Mouse (Mus musculus) stomach, postnatal 0 days (tissue): ENCODE measurements at regions not wholly inside any gene's neighbourhood (a gene's known extent, or its start where the extent isn't known, plus 50 kb on each side); places are given as distances from the start of the nearest gene placed in this dataset.

ENCODE experiments used
- ATAC-seq: fragments of 200-750 bp; cut with Nextera tagmentation; 2 replicates; pipeline ENCODE4 v1.8.0; 2017; ENCODE audit not compliant: low FRiP score, low TSS enrichment
- DNase-seq: peaks from one replicate; pipeline ENCODE4 v3.0.0-alpha.2; 2016; ENCODE audit warnings: low spot score
- H3K27ac ChIP-seq: fragments of 300-500 bp; sonication (generic); replicated peaks from 2 replicates; pipeline ENCODE4 v1.5.1; 2014; ENCODE audit warnings: mild to moderate bottlenecking, control low read depth
- H3K27me3 ChIP-seq: fragments of 300-500 bp; sonication (generic); 2 replicates; pipeline ENCODE4 v1.6.1; 2014; ENCODE audit warnings: low read length; ENCODE audit not compliant: control insufficient read depth, insufficient read depth
- H3K36me3 ChIP-seq: fragments of 300-500 bp; sonication (generic); 2 replicates; pipeline ENCODE4 v1.6.1; 2014; ENCODE audit warnings: low read length, mixed read lengths; ENCODE audit not compliant: control insufficient read depth, insufficient read depth
- H3K4me1 ChIP-seq: fragments of 300-500 bp; sonication (generic); replicated peaks from 2 replicates; pipeline ENCODE4 v1.6.1; 2014; ENCODE audit warnings: antibody characterized with exemption; ENCODE audit not compliant: control insufficient read depth, insufficient read depth
- H3K4me2 ChIP-seq: fragments of 300-500 bp; sonication (generic); replicated peaks from 2 replicates; pipeline ENCODE4 v1.6.1; 2014; ENCODE audit warnings: low read depth, mild to moderate bottlenecking, control low read depth, moderate library complexity
- H3K4me3 ChIP-seq: fragments of 300-500 bp; sonication (generic); 2 replicates; pipeline ENCODE4 v1.5.1; 2014; ENCODE audit warnings: low read depth, low read length, control low read depth
- H3K9ac ChIP-seq: fragments of 300-500 bp; sonication (generic); 2 replicates; pipeline ENCODE4 v1.6.1; 2014; ENCODE audit warnings: mild to moderate bottlenecking, low read length, control low read depth, mixed read lengths
- H3K9me3 ChIP-seq: fragments of 300-500 bp; sonication (generic); 2 replicates; pipeline ENCODE4 v1.6.1; 2016; ENCODE audit warnings: low read length; ENCODE audit not compliant: control insufficient read depth
- CTCF ChIP-seq: IDR thresholded peaks from 2 replicates; pipeline ENCODE4 v1.5.1; 2016; ENCODE audit warnings: antibody characterized with exemption, low read depth, mild to moderate bottlenecking, moderate library complexity
- EP300 ChIP-seq: optimal IDR thresholded peaks from 2 replicates; pipeline ENCODE3; 2016; ENCODE audit warnings: antibody characterized with exemption
- WGBS: fragments of 180-500 bp; shearing (Covaris S2); extraction: QIAGEN DNeasy Blood & Tissue Kit; methylation state at CpG from one replicate; pipeline ENCODE4 v1.1.7; 2014; 5-methylcytosine and 5-hydroxymethylcytosine counted together

DNA sequence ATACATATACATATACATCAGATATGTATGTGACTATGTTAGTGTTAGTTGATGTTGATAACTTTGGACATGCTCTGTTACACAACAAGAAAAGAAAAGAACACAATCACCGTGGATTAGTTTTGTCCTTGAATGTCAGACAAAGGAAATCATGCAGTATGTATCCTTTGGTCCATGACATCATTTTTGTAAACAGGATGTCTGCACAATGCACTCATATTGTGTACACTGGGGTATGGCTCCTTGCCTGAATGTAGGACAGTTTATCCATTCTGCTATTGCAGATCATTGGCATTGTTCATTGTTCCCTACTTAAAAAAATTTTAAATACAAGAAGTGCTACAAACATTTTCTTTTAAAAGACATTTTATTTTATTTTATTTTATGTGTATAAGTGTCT, 157.6 kb upstream of the Gdf10 start:
- TF ChIP-seq EP300 (no peak), CTCF (no peak)
- Histone ChIP-seq H3K27ac (no peak overlapping the region), H3K4me3 (no peak overlapping the region), H3K9me3 (no peaks in the 10 kb centered on the region), H3K4me2 (no peak overlapping the region), H3K4me1 (no peaks in the 10 kb centered on the region), H3K27me3 (no peaks in the 10 kb centered on the region; the same call in 1 of the 2 replicates), H3K36me3 (no peaks in the 10 kb centered on the region), H3K9ac (no peak overlapping the region)
- DNase-seq (no peak), ATAC-seq (no peak)
- WGBS = 61% methylated on average over 1 of the region's 1 CpGs

DNA sequence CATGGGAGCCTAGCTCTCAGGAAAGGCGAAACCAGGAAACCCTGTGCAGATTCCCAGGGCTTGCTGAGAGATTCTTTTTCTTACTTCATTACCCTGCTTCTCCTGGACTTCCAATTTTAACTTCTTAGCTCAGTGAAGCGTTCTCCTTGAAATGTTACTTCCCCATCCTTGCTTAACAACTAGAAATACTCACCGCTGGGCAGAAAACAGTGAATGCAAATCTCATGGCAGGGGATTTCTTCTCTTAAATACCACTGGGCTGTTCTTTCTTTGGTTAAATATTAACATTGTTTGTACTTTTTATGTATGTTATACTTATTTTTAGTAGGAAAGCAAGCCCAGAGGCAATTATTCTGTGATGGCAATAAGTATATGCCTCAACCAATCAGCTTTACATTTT, 151.0 kb upstream of the Gdf10 start:
- Histone ChIP-seq H3K4me1 (no peaks in the 10 kb centered on the region), H3K9ac (no peak overlapping the region), H3K9me3 (no peaks in the 10 kb centered on the region), H3K27me3 (no peaks in the 10 kb centered on the region; the same call in 1 of the 2 replicates), H3K4me3 (no peak overlapping the region), H3K36me3 (no peaks in the 10 kb centered on the region), H3K4me2 (no peak overlapping the region), H3K27ac (no peak overlapping the region)
- WGBS = 90% methylated on average over 3 of the region's 3 CpGs
- no peak for TF ChIP-seq EP300
- no peak for TF ChIP-seq CTCF
- no peak for ATAC-seq
- DNase-seq = no peak

DNA sequence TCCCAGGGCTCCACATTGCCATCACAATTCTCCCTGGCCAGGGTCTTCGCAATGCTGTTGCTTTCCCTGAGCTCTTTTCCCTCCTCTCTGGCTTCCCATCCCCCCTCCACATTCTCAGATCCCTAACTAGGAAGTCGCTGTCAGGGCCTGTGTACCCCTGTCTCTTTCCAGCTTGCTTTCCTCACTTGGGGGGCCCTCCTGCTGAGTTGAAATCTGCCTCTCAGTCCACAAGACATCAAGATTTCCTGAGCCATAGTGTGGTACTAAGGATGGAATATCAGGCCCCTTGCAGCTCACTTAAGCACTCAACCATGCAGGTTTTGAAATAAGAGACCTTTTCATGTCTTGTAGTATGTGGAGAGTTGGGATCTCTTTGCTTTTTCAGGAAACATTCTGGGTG, 133.8 kb upstream of the Gdf10 start:
- Histone ChIP-seq H3K9ac (no peak overlapping the region), H3K9me3 (no peaks in the 10 kb centered on the region), H3K4me2 (no peak overlapping the region), H3K27ac (no peak overlapping the region), H3K4me1 (no peaks in the 10 kb centered on the region), H3K36me3 (no peaks in the 10 kb centered on the region), H3K27me3 (no peaks in the 10 kb centered on the region), H3K4me3 (no peak overlapping the region)
- TF ChIP-seq CTCF (no peak), EP300 (no peak)
- DNase-seq (no peak), ATAC-seq (no peak)
- 54% methylated on average over 2 of the region's 2 CpGs for WGBS

DNA sequence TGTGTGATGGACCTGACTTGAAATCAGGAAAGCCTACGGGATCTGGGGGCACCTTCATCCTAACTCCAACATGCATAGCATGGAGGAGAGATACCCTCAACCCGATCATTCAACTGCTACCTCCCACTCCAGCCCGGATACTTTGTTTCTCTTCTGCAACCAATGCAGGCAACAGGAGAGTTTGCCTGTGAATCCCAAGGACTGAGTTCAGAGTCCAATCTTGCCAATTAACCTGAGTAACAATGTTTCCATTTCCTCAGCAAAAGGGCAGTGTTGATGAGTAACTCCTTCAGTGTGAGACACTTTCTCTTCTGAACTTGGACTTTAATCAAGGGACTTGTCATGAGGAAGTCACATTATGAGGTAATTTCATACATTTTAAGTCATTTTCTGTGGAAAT, 129.1 kb upstream of the Gdf10 start:
- H3K4me3 ChIP-seq = no peak overlapping the region
- no peak for ATAC-seq
- TF ChIP-seq CTCF = no peak
- TF ChIP-seq EP300 = no peak
- H3K4me1 ChIP-seq = no peaks in the 10 kb centered on the region
- no peaks in the 10 kb centered on the region for H3K9me3 ChIP-seq
- H3K9ac ChIP-seq = no peak overlapping the region
- no peak overlapping the region for H3K4me2 ChIP-seq
- H3K27me3 ChIP-seq = no peaks in the 10 kb centered on the region
- H3K36me3 ChIP-seq = no peaks in the 10 kb centered on the region
- 80% methylated on average over 3 of the region's 3 CpGs for WGBS
- no peak overlapping the region for H3K27ac ChIP-seq
- DNase-seq = no peak

DNA sequence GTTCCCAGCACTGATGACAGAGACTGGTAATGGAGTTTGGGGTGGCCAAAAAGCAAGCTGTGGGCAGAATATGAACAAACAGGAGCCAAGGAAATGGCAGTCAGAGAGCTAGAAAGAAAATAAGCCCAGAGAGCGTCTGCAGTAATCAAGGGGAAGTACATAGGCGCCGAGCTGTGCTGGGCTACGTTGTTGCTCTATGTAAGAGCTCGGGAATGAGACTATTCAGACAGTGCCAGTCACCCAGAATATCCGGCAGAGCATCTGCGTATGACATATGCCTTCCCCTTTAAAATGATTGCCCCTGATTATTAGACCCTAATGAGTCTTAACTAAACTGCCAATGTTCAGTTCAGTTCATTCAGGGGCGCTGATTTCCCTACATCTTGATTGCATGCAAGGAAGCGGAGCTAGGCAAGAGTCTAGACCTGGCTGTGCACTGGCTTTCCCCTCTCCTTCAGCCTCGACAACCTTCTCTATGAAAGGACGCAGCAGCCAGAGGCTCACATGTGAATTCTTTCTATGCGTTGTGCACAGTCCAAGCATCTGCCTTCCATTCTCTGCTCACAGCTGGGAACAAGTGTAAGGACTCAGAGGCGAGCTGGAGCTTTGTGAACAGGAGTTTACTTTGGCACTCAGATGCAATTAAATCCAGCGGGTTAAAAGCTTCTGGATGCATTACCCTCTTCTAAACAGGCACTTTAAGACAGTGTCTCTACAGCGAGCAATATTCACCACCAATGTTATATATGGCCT, 125.7 kb upstream of the Gdf10 start:
- ATAC-seq = peak; percentile 40; the same call in 1 of the 2 replicates
- H3K36me3 ChIP-seq = no peaks in the 10 kb centered on the region
- 0 out of 2 replicates have a peak overlapping the region, but pooled peaks have one; percentile 13 for H3K27ac ChIP-seq
- WGBS = 43% methylated on average over 15 of the region's 15 CpGs
- H3K4me1 ChIP-seq = no peaks in the 10 kb centered on the region
- no peak for DNase-seq
- H3K9me3 ChIP-seq = no peaks in the 10 kb centered on the region
- H3K27me3 ChIP-seq = no peaks in the 10 kb centered on the region
- no peak for TF ChIP-seq CTCF
- no peak for TF ChIP-seq EP300
- no peak overlapping the region for H3K9ac ChIP-seq
- no peak overlapping the region for H3K4me3 ChIP-seq
- H3K4me2 ChIP-seq = no peak overlapping the region

DNA sequence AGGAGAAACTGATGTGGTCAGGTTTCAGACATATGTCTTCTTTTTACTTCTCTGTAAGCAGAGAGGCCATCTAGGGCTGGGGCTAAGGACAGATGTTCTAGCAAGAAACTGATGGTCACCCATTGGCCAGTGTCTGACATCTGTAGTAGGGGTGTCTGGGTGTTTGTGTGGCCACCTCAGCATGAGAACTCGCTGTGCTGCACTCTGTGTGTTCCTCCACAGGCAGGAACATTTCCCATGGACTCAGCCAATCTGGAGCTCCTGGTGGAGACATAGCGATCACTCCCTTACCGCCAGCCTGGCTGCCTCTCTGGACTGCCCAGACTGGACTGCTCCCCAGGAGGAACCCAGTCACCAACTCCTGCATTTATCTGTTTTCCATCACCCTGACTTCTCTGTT, 119.1 kb upstream of the Gdf10 start:
- no peak for ATAC-seq
- 77% methylated on average over 3 of the region's 3 CpGs for WGBS

More for the DNA sequence above, 119.1 kb upstream of the Gdf10 start:
- no peak for TF ChIP-seq EP300
- TF ChIP-seq CTCF = no peak
- Histone ChIP-seq H3K27me3 (no peaks in the 10 kb centered on the region), H3K4me3 (no peak overlapping the region), H3K4me2 (no peak overlapping the region), H3K9ac (no peak overlapping the region), H3K9me3 (no peaks in the 10 kb centered on the region), H3K36me3 (no peaks in the 10 kb centered on the region), H3K27ac (no peak overlapping the region), H3K4me1 (peaks cover 8% of the 10 kb centered on the region)
- DNase-seq = no peak
